Mouse (Mus musculus) urinary bladder, postnatal 0 days (tissue): ENCODE measurements around the gene Brip1. TPM values are rescaled to one million over a fixed set of nuclear protein-coding genes. Genes with fewer than 3 reads are reported as not detected.

Experiments
- polyA plus RNA-seq: library from polyadenylated mRNA; unstranded; fragments of >200 nt; fragmentation: Nextera tagmentation; extraction: Ambion mirVana; gene quantifications from 2 replicates; pipeline ENCODE4 v1.2.1, GENCODE M21; 2015

Gene Brip1
- polyA plus RNA-seq: 2.9 and 4.0 TPM in 2 replicates

GRCm38 (mm10) chr11:86201037-86201786, at the start of gene Brip1:
Gene Brip1 (minus strand): TSS chr11:86201193.

Other genes with a start within 250 kb of the Brip1 start
- 26.0 and 31.7 TPM in 2 replicates for gene Ints2, start 56.4 kb upstream of the Brip1 start, polyA plus RNA-seq
- gene Med13, start 156.4 kb upstream of the Brip1 start, polyA plus RNA-seq: 3.5 and 4.6 TPM in 2 replicates